Mouse (Mus musculus) thymus, adult 2 months (tissue): Measurements from ENCODE around the gene Sec24b.

Experiments used
- CTCF ChIP-seq: fragments of 200-500 bp; IDR thresholded peaks from 2 replicates; pipeline ENCODE4 v1.5.1; 2012; ENCODE audit warnings: mild to moderate bottlenecking, control low read depth, low read length, moderate library complexity, borderline replicate concordance; ENCODE audit not compliant: control insufficient read depth, poor library complexity, insufficient read depth; ENCODE audit errors: extremely low read depth
- POLR2A ChIP-seq: fragments of 200-500 bp; IDR thresholded peaks from 2 replicates; pipeline ENCODE4 v1.6.1; 2012; ENCODE audit warnings: mild to moderate bottlenecking, low read length, control low read depth, moderate library complexity; ENCODE audit not compliant: control insufficient read depth, poor library complexity, insufficient read depth; ENCODE audit errors: extremely low read depth

DNA sequence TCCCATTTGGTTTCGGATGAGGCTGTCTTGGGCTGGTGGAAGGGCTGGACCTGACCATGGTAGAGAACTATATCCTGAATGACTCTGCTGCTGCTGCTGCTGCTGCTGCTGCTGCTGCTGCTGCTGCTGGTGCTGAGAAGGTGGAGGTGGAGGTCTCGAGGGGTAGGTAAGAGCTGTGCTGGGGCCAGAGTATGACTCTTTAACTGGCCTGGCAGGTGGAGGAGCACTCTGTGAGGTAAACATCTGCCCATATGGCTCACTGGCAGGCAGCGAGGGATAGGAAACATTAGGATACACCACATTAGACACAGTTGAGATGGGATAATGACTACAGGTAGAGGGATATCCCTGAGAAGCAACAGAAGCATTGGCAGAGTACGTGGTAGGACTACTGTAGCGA is 20.6 kb downstream of the Sec24b start:
- TF ChIP-seq POLR2A (no peak), CTCF (no peak)
